8 mouse cellular contexts compared by ENCODE assay signal in genomic region chr19:46478242-46478641, GRCm38 (mm10). TPM values are rescaled to one million over a fixed set of nuclear protein-coding genes. Genes with fewer than 3 reads are reported as not detected.
A peak's percentile ranks its signal among the peaks of the same experiment; 100 is the strongest.
DNase-seq lines count a peak whose midpoint lies in the region; ATAC-seq and TF ChIP-seq lines count a peak whose summit lies in the region.

No protein-coding gene starts in this region.

- peak overlapping the region; percentile 61 for H3K27ac ChIP-seq in kidney, adult 2 months (ENCODE audit: insufficient read depth, low read depth, low read length)
- peak overlapping the region; percentile 87 for H3K27ac ChIP-seq in heart, embryonic 10.5 days
- H3K27ac ChIP-seq in liver, embryonic 15.5 days (replicated peaks): peak overlapping the region; percentile 61; the same call in 1 of the 2 replicates
- no peak overlapping the region for H3K27ac ChIP-seq in forebrain, embryonic 15.5 days (replicated peaks)

- H3K27me3 ChIP-seq in kidney, adult 2 months (replicated peaks; ENCODE audit: control insufficient read depth, insufficient read depth, low read length): no peaks in the 10 kb centered on the region
- H3K27me3 ChIP-seq in heart, embryonic 10.5 days (ENCODE audit: insufficient read depth, poor library complexity, severe bottlenecking): no peaks in the 10 kb centered on the region
- no peaks in the 10 kb centered on the region for H3K27me3 ChIP-seq in liver, embryonic 15.5 days
- no peaks in the 10 kb centered on the region for H3K27me3 ChIP-seq in forebrain, embryonic 15.5 days

- H3K4me3 ChIP-seq in kidney, adult 2 months (ENCODE audit: insufficient read depth, low read depth, low read length): no peak overlapping the region
- 0 out of 2 replicates have a peak overlapping the region, but pooled peaks have one; percentile 24 for H3K4me3 ChIP-seq in heart, embryonic 10.5 days
- H3K4me3 ChIP-seq in liver, embryonic 15.5 days (replicated peaks): no peak overlapping the region
- H3K4me3 ChIP-seq in forebrain, embryonic 15.5 days: no peak overlapping the region

- 66% methylated on average over 4 of the region's 4 CpGs for WGBS in kidney, adult 2 months
- 71% methylated on average over 4 of the region's 4 CpGs for WGBS in heart, embryonic 10.5 days
- 63% methylated on average over 4 of the region's 4 CpGs for WGBS in liver, embryonic 15.5 days (ENCODE audit: insufficient replicate concordance)
- WGBS in forebrain, embryonic 15.5 days: 78% methylated on average over 4 of the region's 4 CpGs

- DNase-seq in kidney, adult 2 months: peak; percentile 61
- no peak for DNase-seq in kidney, adult 18-20 months
- DNase-seq in MN1 (ENCODE audit: low spot score): peak; percentile 67
- peak; percentile 73 for DNase-seq in heart, embryonic 10.5 days (ENCODE audit: low spot score)
- no peak for DNase-seq in ovary, postnatal 10 days (ENCODE audit: low spot score)
- no peak for DNase-seq in frontal cortex, postnatal 25 days (ENCODE audit: low spot score in 2 of 2)

- no peak for TF ChIP-seq POLR2A in kidney, adult 2 months (IDR thresholded peaks at IDR 0.05; ENCODE audit: low read depth, low read length)

- no peak for TF ChIP-seq CTCF in kidney, adult 2 months (conservative IDR thresholded peaks at IDR 0.05; ENCODE audit: insufficient read depth, insufficient read length, low read depth, low read length)

- no peaks in the 10 kb centered on the region for H3K36me3 ChIP-seq in kidney, adult 2 months (ENCODE audit: control insufficient read depth, insufficient read depth, low read length)
- H3K36me3 ChIP-seq in heart, embryonic 10.5 days: peaks cover 54% of the 10 kb centered on the region
- H3K36me3 ChIP-seq in liver, embryonic 15.5 days (replicated peaks): no peaks in the 10 kb centered on the region
- peaks cover 13% of the 10 kb centered on the region for H3K36me3 ChIP-seq in forebrain, embryonic 15.5 days

- ATAC-seq in liver, embryonic 15.5 days (ENCODE audit: insufficient read depth): no peak
- ATAC-seq in forebrain, embryonic 15.5 days (replicated peaks): no peak

- H3K4me1 ChIP-seq in kidney, adult 2 months (ENCODE audit: control insufficient read depth, insufficient read depth, low read length): peaks cover 19% of the 10 kb centered on the region
- peaks cover 76% of the 10 kb centered on the region for H3K4me1 ChIP-seq in heart, embryonic 10.5 days
- peaks cover 48% of the 10 kb centered on the region for H3K4me1 ChIP-seq in liver, embryonic 15.5 days (replicated peaks)
- H3K4me1 ChIP-seq in forebrain, embryonic 15.5 days: peaks cover 18% of the 10 kb centered on the region

- no peak overlapping the region for H3K9ac ChIP-seq in liver, embryonic 15.5 days
- no peak overlapping the region for H3K9ac ChIP-seq in forebrain, embryonic 15.5 days (replicated peaks)

- no peaks in the 10 kb centered on the region for H3K9me3 ChIP-seq in heart, embryonic 10.5 days
- H3K9me3 ChIP-seq in liver, embryonic 15.5 days (replicated peaks): no peaks in the 10 kb centered on the region
- no peaks in the 10 kb centered on the region for H3K9me3 ChIP-seq in forebrain, embryonic 15.5 days

- H3K4me2 ChIP-seq in liver, embryonic 15.5 days: no peak overlapping the region
- no peak overlapping the region for H3K4me2 ChIP-seq in forebrain, embryonic 15.5 days (replicated peaks)

RNA-seq across cellular contexts. Expression of gene Trim8, which starts 23.3 kb away (rescaled TPM):
- 41.3 and 43.6 TPM in 2 replicates for polyA plus RNA-seq in kidney, adult 2 months (2012; rRNA removed)
- 17.6 and 22.0 TPM in 2 replicates for polyA plus RNA-seq in heart, embryonic 10.5 days (2016; fragmentation: Nextera tagmentation; extraction: Ambion mirVana)
- polyA plus RNA-seq in liver, embryonic 15.5 days (2015; fragmentation: Nextera tagmentation; extraction: Ambion mirVana): 8.8 and 10.9 TPM in 2 replicates
- polyA plus RNA-seq in forebrain, embryonic 15.5 days (2015; fragmentation: Nextera tagmentation; extraction: Ambion mirVana): 28.0 and 29.4 TPM in 2 replicates

Comparison
In these comparisons a context has a peak if more than half of its experiments do, and no peak if none do; other contexts are left out.
1. DNase-seq: peak in kidney, adult 2 months (single experiment), MN1 (single experiment) and heart, embryonic 10.5 days (single experiment); none in kidney, adult 18-20 months (single experiment), ovary, postnatal 10 days (single experiment) and frontal cortex, postnatal 25 days (0 of 2).